Mouse (Mus musculus): Measurements from ENCODE around the gene Lonp2. TPM values are rescaled to one million over a fixed set of nuclear protein-coding genes. Genes with fewer than 3 reads are reported as not detected.

The Lonp2 gene
- polyA plus RNA-seq, 1 experiment from 2014 or later, result 36.2 TPM

DNA sequence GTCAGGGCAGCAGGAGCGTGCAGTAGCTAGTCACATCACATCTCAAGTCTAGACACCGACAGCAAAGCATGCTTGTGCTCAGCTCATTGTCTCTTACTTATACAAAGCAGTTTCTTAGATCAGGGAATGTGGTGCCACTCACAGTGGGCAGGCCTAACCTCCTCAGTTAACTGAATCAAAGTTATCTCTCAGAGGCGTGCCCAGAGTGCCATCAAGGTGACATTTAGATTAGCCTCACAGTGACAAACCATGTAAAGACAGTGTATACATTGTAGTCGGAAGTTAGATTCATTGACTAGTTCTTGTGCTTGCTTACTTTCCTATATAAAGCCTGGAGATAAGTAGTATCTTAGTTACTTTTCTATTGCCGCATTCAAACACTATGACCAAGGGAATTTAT is 6.4 kb downstream of the Lonp2 start:
- TF ChIP-seq CTCF (IDR thresholded peaks at IDR 0.05; ENCODE audit: low read depth), result no peak
- no peak for TF ChIP-seq EP300 (optimal IDR thresholded peaks at IDR 0.05)
- DNase-seq (ENCODE audit: low spot score) (no peak), ATAC-seq (ENCODE audit: low FRiP score, low TSS enrichment) (peak; percentile 64; the same call in 1 of the 2 replicates)
- Histone ChIP-seq H3K36me3 (ENCODE audit: control insufficient read depth, insufficient read depth, low read length) (peaks cover 14% of the 10 kb centered on the region), H3K9me3 (ENCODE audit: control insufficient read depth, low read length) (no peaks in the 10 kb centered on the region), H3K9ac (ENCODE audit: low read length) (no peak overlapping the region), H3K27ac (replicated peaks) (no peak overlapping the region), H3K4me1 (replicated peaks; ENCODE audit: control insufficient read depth, insufficient read depth) (no peaks in the 10 kb centered on the region), H3K27me3 (ENCODE audit: control insufficient read depth, insufficient read depth, low read length) (no peaks in the 10 kb centered on the region), H3K4me3 (ENCODE audit: low read depth, low read length) (no peak overlapping the region), H3K4me2 (replicated peaks; ENCODE audit: low read depth) (no peak overlapping the region)
- 67% methylated on average over 5 of the region's 5 CpGs for WGBS

GRCm38 (mm10) chr8:86631395-86631794 is 7.6 kb downstream of the Lonp2 start:
- no peak for ATAC-seq (ENCODE audit: low FRiP score, low TSS enrichment)
- H3K36me3 ChIP-seq (ENCODE audit: control insufficient read depth, insufficient read depth, low read length), result peaks cover 14% of the 10 kb centered on the region
- no peak overlapping the region for H3K27ac ChIP-seq (replicated peaks)
- H3K4me1 ChIP-seq (replicated peaks; ENCODE audit: control insufficient read depth, insufficient read depth), result no peaks in the 10 kb centered on the region
- TF ChIP-seq EP300 (optimal IDR thresholded peaks at IDR 0.05) (no peak), CTCF (IDR thresholded peaks at IDR 0.05; ENCODE audit: low read depth) (no peak)
- no peak overlapping the region for H3K4me2 ChIP-seq (replicated peaks; ENCODE audit: low read depth)
- no peak overlapping the region for H3K4me3 ChIP-seq (ENCODE audit: low read depth, low read length)
- no peaks in the 10 kb centered on the region for H3K27me3 ChIP-seq (ENCODE audit: control insufficient read depth, insufficient read depth, low read length)
- H3K9ac ChIP-seq (ENCODE audit: low read length), result no peak overlapping the region
- no peaks in the 10 kb centered on the region for H3K9me3 ChIP-seq (ENCODE audit: control insufficient read depth, low read length)
- 66% methylated on average over 4 of the region's 4 CpGs for WGBS
- DNase-seq (ENCODE audit: low spot score), result no peak

- TF ChIP-seq CTCF (IDR thresholded peaks at IDR 0.05; ENCODE audit: low read depth) (no peak), EP300 (optimal IDR thresholded peaks at IDR 0.05) (no peak)
- H3K27me3 ChIP-seq (ENCODE audit: control insufficient read depth, insufficient read depth, low read length), result no peaks in the 10 kb centered on the region
- H3K4me2 ChIP-seq (replicated peaks; ENCODE audit: low read depth), result no peak overlapping the region
- ATAC-seq (ENCODE audit: low FRiP score, low TSS enrichment) (no peak), DNase-seq (ENCODE audit: low spot score) (no peak)
- H3K27ac ChIP-seq (replicated peaks), result no peak overlapping the region
- peaks cover 32% of the 10 kb centered on the region for H3K36me3 ChIP-seq (ENCODE audit: control insufficient read depth, insufficient read depth, low read length)
- no peak overlapping the region for H3K4me3 ChIP-seq (ENCODE audit: low read depth, low read length)
- no peaks in the 10 kb centered on the region for H3K4me1 ChIP-seq (replicated peaks; ENCODE audit: control insufficient read depth, insufficient read depth)
- WGBS, result 80% methylated on average over 4 of the region's 4 CpGs
- no peak overlapping the region for H3K9ac ChIP-seq (ENCODE audit: low read length)
- no peaks in the 10 kb centered on the region for H3K9me3 ChIP-seq (ENCODE audit: control insufficient read depth, low read length)
These were observed 14.0 kb downstream of the Lonp2 start for GRCm38 (mm10) chr8:86637826-86638225.

DNA sequence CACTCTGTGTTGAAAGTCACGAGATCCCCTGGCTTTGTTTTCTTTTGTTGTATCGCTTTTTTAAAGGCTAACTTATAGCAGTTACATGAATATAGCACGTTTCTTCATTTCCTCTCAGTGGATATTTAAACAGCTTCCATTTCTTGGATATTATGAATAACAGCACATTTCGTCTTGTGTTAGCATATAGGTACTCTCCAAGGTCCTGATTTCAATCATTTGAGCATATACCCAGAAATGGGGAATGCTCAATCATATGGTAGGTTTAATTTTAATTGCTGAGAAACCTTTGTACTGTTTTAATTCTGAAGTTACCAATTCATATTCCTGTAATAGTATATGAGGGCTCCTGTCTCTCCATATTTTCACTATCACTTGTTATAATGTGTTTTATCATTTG is 15.1 kb downstream of the Lonp2 start:
- Histone ChIP-seq H3K9me3 (ENCODE audit: control insufficient read depth, low read length) (no peaks in the 10 kb centered on the region), H3K4me2 (replicated peaks; ENCODE audit: low read depth) (no peak overlapping the region), H3K9ac (ENCODE audit: low read length) (no peak overlapping the region), H3K36me3 (ENCODE audit: control insufficient read depth, insufficient read depth, low read length) (peaks cover 26% of the 10 kb centered on the region), H3K27ac (replicated peaks) (no peak overlapping the region), H3K27me3 (ENCODE audit: control insufficient read depth, insufficient read depth, low read length) (no peaks in the 10 kb centered on the region), H3K4me1 (replicated peaks; ENCODE audit: control insufficient read depth, insufficient read depth) (no peaks in the 10 kb centered on the region), H3K4me3 (ENCODE audit: low read depth, low read length) (no peak overlapping the region)
- DNase-seq (ENCODE audit: low spot score) (no peak), ATAC-seq (ENCODE audit: low FRiP score, low TSS enrichment) (no peak)
- WGBS, result 79% methylated on average over 4 of the region's 4 CpGs
- TF ChIP-seq CTCF (IDR thresholded peaks at IDR 0.05; ENCODE audit: low read depth) (no peak), EP300 (optimal IDR thresholded peaks at IDR 0.05) (no peak)

- ATAC-seq (ENCODE audit: low FRiP score, low TSS enrichment) (no peak), DNase-seq (ENCODE audit: low spot score) (no peak)
- TF ChIP-seq EP300 (optimal IDR thresholded peaks at IDR 0.05) (no peak), CTCF (IDR thresholded peaks at IDR 0.05; ENCODE audit: low read depth) (peak; percentile 60)
- Histone ChIP-seq H3K4me3 (ENCODE audit: low read depth, low read length) (no peak overlapping the region), H3K27me3 (ENCODE audit: control insufficient read depth, insufficient read depth, low read length) (no peaks in the 10 kb centered on the region), H3K36me3 (ENCODE audit: control insufficient read depth, insufficient read depth, low read length) (peaks cover 21% of the 10 kb centered on the region), H3K9me3 (ENCODE audit: control insufficient read depth, low read length) (no peaks in the 10 kb centered on the region), H3K4me2 (replicated peaks; ENCODE audit: low read depth) (no peak overlapping the region), H3K9ac (ENCODE audit: low read length) (no peak overlapping the region), H3K27ac (replicated peaks) (no peak overlapping the region), H3K4me1 (replicated peaks; ENCODE audit: control insufficient read depth, insufficient read depth) (no peaks in the 10 kb centered on the region)
- 81% methylated on average over 3 of the region's 3 CpGs for WGBS
These were observed 18.8 kb downstream of the Lonp2 start for GRCm38 (mm10) chr8:86642682-86643081.

DNA sequence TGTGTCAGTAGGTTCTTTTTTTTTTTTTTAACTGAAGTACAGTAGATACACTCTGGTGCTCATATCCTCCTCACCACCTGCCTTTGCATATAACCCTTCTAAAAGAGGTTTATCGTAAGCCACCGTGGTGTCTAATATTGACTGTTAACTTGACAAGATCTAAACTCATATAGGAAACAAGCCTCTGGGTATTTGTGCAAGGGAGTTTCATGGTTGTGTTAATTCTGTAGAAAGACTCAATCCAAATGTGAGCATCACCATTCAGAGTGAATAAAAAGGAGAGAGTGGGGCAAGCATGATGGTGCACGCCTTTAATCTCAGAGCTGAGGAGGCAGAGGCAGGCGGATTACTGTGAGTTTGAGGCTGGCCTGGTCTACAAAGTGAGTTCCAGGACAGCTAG is 20.8 kb downstream of the Lonp2 start:
- TF ChIP-seq EP300 (optimal IDR thresholded peaks at IDR 0.05), result no peak
- no peak for TF ChIP-seq CTCF (IDR thresholded peaks at IDR 0.05; ENCODE audit: low read depth)
- Histone ChIP-seq H3K36me3 (ENCODE audit: control insufficient read depth, insufficient read depth, low read length) (peaks cover 8% of the 10 kb centered on the region), H3K9ac (ENCODE audit: low read length) (no peak overlapping the region), H3K27ac (replicated peaks) (no peak overlapping the region), H3K4me2 (replicated peaks; ENCODE audit: low read depth) (no peak overlapping the region), H3K9me3 (ENCODE audit: control insufficient read depth, low read length) (no peaks in the 10 kb centered on the region), H3K27me3 (ENCODE audit: control insufficient read depth, insufficient read depth, low read length) (no peaks in the 10 kb centered on the region), H3K4me1 (replicated peaks; ENCODE audit: control insufficient read depth, insufficient read depth) (no peaks in the 10 kb centered on the region), H3K4me3 (ENCODE audit: low read depth, low read length) (no peak overlapping the region)
- WGBS, result 94% methylated on average over 4 of the region's 4 CpGs
- DNase-seq (ENCODE audit: low spot score) (no peak), ATAC-seq (ENCODE audit: low FRiP score, low TSS enrichment) (no peak)

Measured in stomach, postnatal 0 days (tissue).